Mouse (Mus musculus): ENCODE measurements around the gene Ggt7. TPM values are rescaled to one million over a fixed set of nuclear protein-coding genes. Genes with fewer than 3 reads are reported as not detected.
"Not testable (repeated sequence)": the region's sequence is repeated elsewhere in the genome, so short reads cannot be mapped to it uniquely, and the experiment has no call there.

Ggt7 gene
- total RNA-seq (2021) = 100 to 1,000 TPM; 115 to 122 TPM

DNA sequence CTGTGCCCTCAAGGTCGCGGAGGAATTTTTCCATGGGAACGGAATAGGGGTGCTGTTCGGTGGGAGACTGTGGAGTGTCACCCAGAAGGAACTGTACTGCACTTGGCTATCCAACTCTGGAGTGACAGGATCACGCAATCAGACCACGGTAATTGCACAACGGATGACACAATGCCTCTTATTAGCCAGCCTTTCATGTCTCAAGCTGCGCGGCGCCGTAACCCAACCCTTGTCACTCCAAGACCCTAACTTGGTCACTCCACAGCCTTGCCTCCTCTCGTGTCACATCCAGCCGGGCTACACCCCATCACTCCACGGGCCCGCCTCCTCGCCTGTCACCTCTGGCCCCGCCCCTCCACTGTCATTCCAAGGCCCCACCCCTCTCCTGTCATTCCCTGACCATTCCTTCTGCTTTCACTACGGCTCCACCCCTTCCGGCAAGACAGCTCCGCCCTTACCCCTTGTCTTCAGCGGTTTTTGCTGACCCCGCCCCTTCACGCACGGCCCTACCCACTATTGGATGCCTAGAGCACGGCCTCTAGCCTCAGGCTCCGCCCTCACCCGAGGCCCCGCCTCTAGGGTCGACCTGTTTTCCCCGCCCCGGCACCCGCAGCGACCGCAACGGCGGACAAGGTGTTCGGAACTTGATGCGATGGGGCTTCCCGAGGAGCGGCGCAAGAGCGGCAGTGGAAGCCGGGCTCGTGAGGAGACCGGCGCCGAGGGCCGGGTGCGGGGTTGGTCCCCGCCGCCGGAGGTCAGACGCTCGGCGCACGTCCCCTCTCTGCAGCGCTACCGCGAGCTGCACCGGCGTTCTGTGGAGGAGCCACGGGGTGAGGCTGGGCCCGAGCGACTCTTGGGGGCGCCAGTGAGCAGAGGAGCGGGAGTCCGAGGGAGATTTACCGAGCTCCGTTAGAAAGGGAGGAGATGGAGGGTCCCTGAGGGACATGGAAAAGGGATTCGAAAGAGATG, at the start of gene Ggt7, which contains the start of gene Acss2:
Gene Ggt7 (minus strand): TSS at position 783 of the 969 bp plus-strand sequence.
Gene Acss2 (plus strand): TSS at position 494 of the 969 bp plus-strand sequence.
- DNase-seq (ENCODE audit: low spot score in 2 of 2) = peak; percentile 95 to 99
- intact Hi-C loops (cut with DNase I) = loop anchor here (2.0 to 5.0 kb wide), 4 partner anchors 67 to 245 kb away; partner anchors contain the start of gene Gss

- intact Hi-C loops (cut with DNase I) = no loop called here
- no peak for DNase-seq (ENCODE audit: low spot score in 2 of 2)
Observed at GRCm38 (mm10) chr2:155567751-155568150, 49.7 kb upstream of the Ggt7 start.

DNA sequence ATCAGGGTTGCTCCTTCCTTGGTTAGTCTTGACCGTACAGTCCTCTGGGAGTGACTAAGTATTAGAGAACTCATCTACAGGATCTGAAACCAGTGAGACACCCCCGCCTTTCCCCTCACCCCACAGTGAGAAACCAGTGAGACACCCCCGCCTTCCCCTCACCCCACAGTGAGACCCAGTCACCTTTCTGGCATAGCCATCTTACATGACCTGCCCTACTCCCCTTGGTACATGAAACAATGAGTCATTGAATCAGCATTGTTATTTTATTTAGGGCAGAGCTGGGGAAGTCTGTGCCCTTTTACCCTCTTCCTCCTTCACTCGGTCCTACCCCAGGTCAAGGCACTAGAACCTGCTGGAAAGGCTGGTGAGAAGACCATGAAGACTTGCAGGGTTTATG, 44.9 kb upstream of the Ggt7 start:
- intact Hi-C loops (cut with DNase I) = no loop called here
- no peak for DNase-seq (ENCODE audit: low spot score in 2 of 2)

GRCm38 (mm10) chr2:155562209-155562608, 44.2 kb upstream of the Ggt7 start:
- no peak for DNase-seq (ENCODE audit: low spot score in 2 of 2)
- intact Hi-C loops (cut with DNase I) = no loop called here

GRCm38 (mm10) chr2:155554426-155554985, 36.5 kb upstream of the Ggt7 start:
- intact Hi-C loops (cut with DNase I) = no loop called here
- DNase-seq (ENCODE audit: low spot score in 2 of 2) = no peak

- intact Hi-C loops (cut with DNase I) = no loop called here
- DNase-seq (ENCODE audit: low spot score in 2 of 2) = no peak
Observed at GRCm38 (mm10) chr2:155552949-155553354, 34.9 kb upstream of the Ggt7 start.

GRCm38 (mm10) chr2:155552336-155552735, 34.3 kb upstream of the Ggt7 start:
- intact Hi-C loops (cut with DNase I) = no loop called here

GRCm38 (mm10) chr2:155546955-155547354, 28.9 kb upstream of the Ggt7 start:
- DNase-seq (ENCODE audit: low spot score in 2 of 2) = no peak
- intact Hi-C loops (cut with DNase I) = no loop called here

More at GRCm38 (mm10) chr2:155552336-155552735, 34.3 kb upstream of the Ggt7 start:
- DNase-seq (ENCODE audit: low spot score in 2 of 2) = no peak

- intact Hi-C loops (cut with DNase I) = no loop called here
- DNase-seq (ENCODE audit: low spot score in 2 of 2) = peak; percentile 6 to 43
Observed at GRCm38 (mm10) chr2:155540822-155541458, 22.9 kb upstream of the Ggt7 start.

GRCm38 (mm10) chr2:155539696-155540095, 21.7 kb upstream of the Ggt7 start:
- DNase-seq (ENCODE audit: low spot score in 2 of 2) = no peak
- intact Hi-C loops (cut with DNase I) = no loop called here

- DNase-seq (ENCODE audit: low spot score in 2 of 2); intact Hi-C loops (cut with DNase I): not testable (repeated sequence)
Observed at GRCm38 (mm10) chr2:155538463-155539057, 20.5 kb upstream of the Ggt7 start.

GRCm38 (mm10) chr2:155537761-155538462, 19.9 kb upstream of the Ggt7 start:
- intact Hi-C loops (cut with DNase I) = no loop called here

GRCm38 (mm10) chr2:155536292-155536691, 18.3 kb upstream of the Ggt7 start:
- intact Hi-C loops (cut with DNase I) = no loop called here
- DNase-seq (ENCODE audit: low spot score in 2 of 2) = no peak

More at GRCm38 (mm10) chr2:155537761-155538462, 19.9 kb upstream of the Ggt7 start:
- no peak for DNase-seq (ENCODE audit: low spot score in 2 of 2)

GRCm38 (mm10) chr2:155527367-155527766, 9.3 kb upstream of the Ggt7 start:
- intact Hi-C loops (cut with DNase I) = no loop called here

GRCm38 (mm10) chr2:155524378-155524777, 6.3 kb upstream of the Ggt7 start:
- DNase-seq (ENCODE audit: low spot score in 2 of 2) = no peak
- intact Hi-C loops (cut with DNase I) = no loop called here

More at GRCm38 (mm10) chr2:155527367-155527766, 9.3 kb upstream of the Ggt7 start:
- DNase-seq (ENCODE audit: low spot score in 2 of 2) = no peak

DNA sequence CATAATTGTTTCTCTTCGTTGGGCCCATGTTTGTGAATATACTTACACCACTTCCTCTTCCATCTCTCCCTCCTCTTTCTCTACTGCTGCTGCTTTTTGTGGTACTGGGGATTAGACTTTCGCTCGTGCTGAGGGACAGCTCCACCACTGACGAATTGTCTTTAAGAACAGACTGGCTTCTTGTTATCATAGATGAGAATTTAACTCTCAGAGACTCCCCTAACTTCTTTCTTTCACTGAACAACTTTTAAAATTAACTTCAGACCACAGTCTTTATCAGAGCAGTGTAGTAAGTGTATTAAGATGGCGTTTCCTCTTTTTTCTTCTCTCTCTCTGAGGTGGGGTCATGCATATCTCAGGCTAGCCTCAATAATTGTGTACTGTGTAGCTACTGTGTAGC, 5.7 kb upstream of the Ggt7 start:
- intact Hi-C loops (cut with DNase I) = no loop called here

DNA sequence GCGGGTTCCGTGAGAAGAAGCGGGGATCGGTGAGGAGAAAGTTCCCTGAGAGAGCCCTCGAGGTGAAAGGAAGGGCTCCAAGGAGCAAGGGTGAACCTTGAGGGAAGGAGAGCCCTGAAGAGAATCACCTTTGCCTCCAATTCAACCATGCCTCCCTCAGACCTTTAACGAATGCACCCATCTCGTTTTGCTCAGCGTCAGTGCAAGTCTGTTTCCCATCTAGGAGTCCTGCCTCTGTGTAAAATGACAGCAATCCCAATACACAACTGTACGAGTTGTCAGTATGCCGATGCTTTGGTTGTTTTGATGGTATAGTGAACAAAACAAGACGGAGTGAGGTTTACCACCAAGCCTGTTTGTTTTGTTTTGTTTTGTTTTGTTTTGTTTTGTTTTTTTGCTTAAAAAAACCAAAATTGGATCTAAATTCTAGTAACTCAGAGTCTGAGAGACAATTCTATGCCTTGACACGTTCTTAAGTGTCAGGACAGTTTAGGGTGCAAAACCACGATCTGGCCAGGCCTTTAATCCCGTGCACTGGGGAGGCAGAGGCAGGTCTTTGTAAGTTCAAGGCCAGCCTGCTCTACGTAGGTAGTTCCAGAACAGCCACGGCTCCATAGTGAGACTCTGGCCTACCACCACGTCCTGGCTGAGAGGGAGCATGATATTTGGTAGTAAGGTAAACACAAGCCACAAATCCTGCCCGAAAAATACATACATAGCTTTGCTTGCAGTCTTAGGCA, 664 bp upstream of the Ggt7 start:
- intact Hi-C loops (cut with DNase I) = loop anchor here (5.0 kb wide), 1 partner anchor 244 kb away; no protein-coding TSS in a partner anchor
- no peak for DNase-seq (ENCODE audit: low spot score in 2 of 2)

More for the DNA sequence above, 5.7 kb upstream of the Ggt7 start:
- DNase-seq (ENCODE audit: low spot score in 2 of 2) = no peak

GRCm38 (mm10) chr2:155515941-155516340, 2.1 kb downstream of the Ggt7 start:
- intact Hi-C loops (cut with DNase I) = loop anchor here (1.0 to 5.0 kb wide), 5 partner anchors 69 to 246 kb away; partner anchors contain the start of gene Gss
- peak; percentile 78 to 87 for DNase-seq (ENCODE audit: low spot score in 2 of 2)

All from left cerebral cortex, postnatal 25 days (tissue).